Mouse (Mus musculus) intestine, postnatal 0 days (tissue): ENCODE data around the gene Nlgn3. TPM values are rescaled to one million over a fixed set of nuclear protein-coding genes. Genes with fewer than 3 reads are reported as not detected.
"Not testable (repeated sequence)": the region's sequence is repeated elsewhere in the genome, so short reads cannot be mapped to it uniquely, and the experiment has no call there.

Source experiments
- ATAC-seq: fragments of 200-750 bp; cut with Nextera tagmentation; 2 replicates; pipeline ENCODE4 v1.8.0; 2017; ENCODE audit warnings: mild to moderate bottlenecking, moderate TSS enrichment, moderate library complexity
- H3K27ac ChIP-seq: fragments of 300-500 bp; sonication (generic); 2 replicates; pipeline ENCODE4 v1.5.1; 2014; ENCODE audit warnings: mild to moderate bottlenecking, low read depth, low read length, moderate library complexity
- H3K27me3 ChIP-seq: fragments of 300-500 bp; sonication (generic); replicated peaks from 2 replicates; pipeline ENCODE4 v1.6.1; 2014; ENCODE audit warnings: low read length, mixed read lengths; ENCODE audit not compliant: control insufficient read depth, insufficient read depth
- H3K36me3 ChIP-seq: fragments of 300-500 bp; sonication (generic); 2 replicates; pipeline ENCODE4 v1.6.1; 2014; ENCODE audit warnings: mild to moderate bottlenecking, moderate library complexity; ENCODE audit not compliant: control insufficient read depth, insufficient read depth
- H3K4me1 ChIP-seq: fragments of 300-500 bp; sonication (generic); replicated peaks from 2 replicates; pipeline ENCODE4 v1.6.1; 2014; ENCODE audit warnings: antibody characterized with exemption, low read length, mixed read lengths; ENCODE audit not compliant: control insufficient read depth, insufficient read depth
- H3K4me2 ChIP-seq: fragments of 300-500 bp; sonication (generic); replicated peaks from 2 replicates; pipeline ENCODE4 v1.6.1; 2014; ENCODE audit warnings: low read depth, mild to moderate bottlenecking, moderate library complexity
- H3K4me3 ChIP-seq: fragments of 300-500 bp; sonication (generic); 2 replicates; pipeline ENCODE4 v1.5.1; 2014; ENCODE audit warnings: low read depth, low read length
- H3K9ac ChIP-seq: fragments of 300-500 bp; sonication (generic); 2 replicates; pipeline ENCODE4 v1.6.1; 2014; ENCODE audit warnings: mild to moderate bottlenecking, low read depth, low read length
- H3K9me3 ChIP-seq: fragments of 300-500 bp; sonication (generic); 2 replicates; pipeline ENCODE4 v1.6.1; 2016; ENCODE audit warnings: mixed run types; ENCODE audit not compliant: control insufficient read depth
- CTCF ChIP-seq: sonication (generic); IDR thresholded peaks from 2 replicates; pipeline ENCODE4 v1.5.1; 2016; ENCODE audit warnings: low read depth, mild to moderate bottlenecking, control low read depth, antibody characterized with exemption, moderate library complexity
- WGBS: fragments of 180-500 bp; shearing (Covaris S2); extraction: QIAGEN DNeasy Blood & Tissue Kit; methylation state at CpG from one replicate; pipeline ENCODE4 v1.1.7; 2014; 5-methylcytosine and 5-hydroxymethylcytosine counted together
- polyA plus RNA-seq: library from polyadenylated mRNA; unstranded; fragments of >200 nt; fragmentation: Nextera tagmentation; extraction: Ambion mirVana; gene quantifications from 2 replicates; pipeline ENCODE4 v1.2.1, GENCODE M21; 2015

Gene Nlgn3
- polyA plus RNA-seq, 1 experiment from 2014 or later = 2.2 TPM

DNA sequence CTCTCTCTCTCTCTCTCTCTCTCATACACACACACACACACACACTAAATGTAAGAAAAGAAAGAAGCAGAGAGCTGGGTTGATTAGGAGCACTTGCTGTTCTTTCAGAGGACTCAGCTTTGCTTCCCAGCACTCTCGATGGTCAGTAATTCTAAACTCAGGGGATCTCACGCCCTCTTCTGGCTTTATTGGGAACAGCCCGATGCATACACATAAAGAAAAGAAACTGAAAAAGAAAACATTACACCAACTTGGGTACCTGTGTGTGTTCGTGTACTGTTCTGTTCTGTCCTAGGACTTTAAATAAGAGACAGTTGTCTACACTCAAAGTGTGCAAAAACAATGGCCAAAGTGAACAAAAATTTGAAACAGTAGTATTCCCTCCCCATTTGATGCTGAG is 39.7 kb downstream of the Nlgn3 start:
- no peak overlapping the region for H3K27ac ChIP-seq
- H3K4me2 ChIP-seq = no peak overlapping the region
- H3K4me3 ChIP-seq = no peak overlapping the region
- 52% methylated on average over 4 of the region's 4 CpGs for WGBS
- ATAC-seq = no peak
- TF ChIP-seq CTCF = no peak
- H3K27me3 ChIP-seq = no peaks in the 10 kb centered on the region
- no peak overlapping the region for H3K9ac ChIP-seq
- H3K9me3 ChIP-seq = no peaks in the 10 kb centered on the region
- H3K4me1 ChIP-seq = no peaks in the 10 kb centered on the region
- H3K36me3 ChIP-seq = no peaks in the 10 kb centered on the region

GRCm38 (mm10) chrX:101342837-101343236 is 43.9 kb downstream of the Nlgn3 start:
- H3K9ac ChIP-seq, ATAC-seq, H3K4me3 ChIP-seq, H3K27ac ChIP-seq, H3K27me3 ChIP-seq, H3K4me1 ChIP-seq, H3K9me3 ChIP-seq, H3K36me3 ChIP-seq, H3K4me2 ChIP-seq: not testable (repeated sequence)
- 65% methylated on average over 2 of the region's 2 CpGs for WGBS

DNA sequence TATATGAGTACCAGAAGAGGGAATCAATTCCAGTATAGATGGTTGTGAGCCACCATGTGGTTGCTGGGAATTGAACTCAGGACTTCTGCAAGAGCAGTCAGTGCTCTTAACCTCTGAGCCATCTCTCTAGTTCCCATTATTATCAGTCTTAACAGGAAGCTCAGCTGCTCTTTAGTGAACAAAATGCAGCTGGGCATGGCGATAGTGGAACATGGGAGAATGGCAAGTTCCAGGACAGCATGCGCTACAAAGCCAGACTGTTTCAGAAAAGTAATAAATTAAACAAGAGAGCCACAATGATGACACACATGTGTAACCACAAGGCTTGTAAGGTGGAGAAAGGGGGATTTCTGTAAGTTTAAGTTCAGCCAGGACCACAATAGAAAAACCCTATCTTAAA is 46.5 kb downstream of the Nlgn3 start:
- no peak overlapping the region for H3K9ac ChIP-seq
- 89% methylated on average over 2 of the region's 2 CpGs for WGBS
- ATAC-seq = no peak
- no peak overlapping the region for H3K4me2 ChIP-seq
- no peaks in the 10 kb centered on the region for H3K9me3 ChIP-seq
- TF ChIP-seq CTCF = no peak
- no peaks in the 10 kb centered on the region for H3K27me3 ChIP-seq
- H3K36me3 ChIP-seq = no peaks in the 10 kb centered on the region
- no peak overlapping the region for H3K27ac ChIP-seq
- H3K4me1 ChIP-seq = no peaks in the 10 kb centered on the region
- no peak overlapping the region for H3K4me3 ChIP-seq

DNA sequence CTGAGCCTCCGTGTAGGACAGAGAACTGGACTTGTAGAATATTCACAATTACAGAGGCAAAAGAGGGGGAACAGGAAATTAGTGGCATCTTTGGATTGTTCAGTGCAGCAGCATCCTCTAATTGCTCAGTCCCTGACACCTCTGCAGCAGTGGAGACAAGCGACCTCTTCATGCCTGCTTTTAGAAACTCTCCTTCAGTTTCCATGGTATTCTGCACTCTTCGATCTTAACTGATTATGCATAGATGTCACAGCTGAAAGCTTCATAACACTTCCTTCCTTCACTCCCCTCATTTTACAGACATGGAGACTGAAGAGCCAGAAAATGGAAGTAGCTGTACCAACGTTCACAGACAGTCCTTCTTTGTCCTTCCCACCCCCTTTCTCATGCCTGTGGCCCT is 47.5 kb downstream of the Nlgn3 start:
- Histone ChIP-seq H3K4me1 (no peaks in the 10 kb centered on the region), H3K9ac (no peak overlapping the region), H3K36me3 (no peaks in the 10 kb centered on the region), H3K27ac (no peak overlapping the region), H3K9me3 (no peaks in the 10 kb centered on the region), H3K27me3 (no peaks in the 10 kb centered on the region), H3K4me2 (no peak overlapping the region), H3K4me3 (no peak overlapping the region)
- 65% methylated on average over 4 of the region's 4 CpGs for WGBS
- no peak for ATAC-seq
- no peak for TF ChIP-seq CTCF

- no peaks in the 10 kb centered on the region for H3K36me3 ChIP-seq
- ATAC-seq = no peak
- WGBS = 28% methylated on average over 4 of the region's 4 CpGs
- H3K27me3 ChIP-seq = no peaks in the 10 kb centered on the region
- no peak for TF ChIP-seq CTCF
- H3K27ac ChIP-seq = no peak overlapping the region
- no peak overlapping the region for H3K4me3 ChIP-seq
- no peaks in the 10 kb centered on the region for H3K9me3 ChIP-seq
- no peaks in the 10 kb centered on the region for H3K4me1 ChIP-seq
- no peak overlapping the region for H3K9ac ChIP-seq
- no peak overlapping the region for H3K4me2 ChIP-seq
These were observed 52.2 kb downstream of the Nlgn3 start for GRCm38 (mm10) chrX:101351188-101351587.

DNA sequence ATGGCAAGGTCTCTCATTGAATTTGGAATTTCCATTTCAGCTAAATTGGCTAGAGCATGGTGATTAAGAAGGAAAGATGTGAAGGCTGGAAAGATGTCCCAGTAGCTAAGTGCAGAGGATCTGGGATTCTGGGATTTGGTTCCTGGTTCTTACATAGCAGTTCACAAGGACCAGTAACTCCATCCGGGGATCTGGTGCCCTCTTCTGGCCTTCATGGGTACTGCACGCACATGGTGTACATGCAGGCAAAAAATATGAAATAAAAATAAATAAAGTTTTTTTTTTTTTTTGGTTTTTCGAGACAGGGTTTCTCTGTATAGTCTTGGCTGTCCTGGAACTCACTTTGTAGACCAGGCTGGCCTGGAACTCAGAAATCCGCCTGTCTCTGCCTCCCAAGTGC is 59.9 kb downstream of the Nlgn3 start:
- H3K4me1 ChIP-seq, H3K9me3 ChIP-seq, H3K27ac ChIP-seq, H3K4me3 ChIP-seq, H3K36me3 ChIP-seq, H3K9ac ChIP-seq, ATAC-seq, H3K4me2 ChIP-seq, H3K27me3 ChIP-seq: not testable (repeated sequence)
- WGBS = 71% methylated on average over 4 of the region's 4 CpGs
- peak; percentile 26 for TF ChIP-seq CTCF

GRCm38 (mm10) chrX:101369001-101369400 is 70.0 kb downstream of the Nlgn3 start:
- 48% methylated on average over 7 of the region's 7 CpGs for WGBS
- Histone ChIP-seq H3K27me3 (no peaks in the 10 kb centered on the region), H3K9me3 (no peaks in the 10 kb centered on the region), H3K27ac (no peak overlapping the region), H3K4me3 (no peak overlapping the region), H3K4me1 (no peaks in the 10 kb centered on the region), H3K4me2 (no peak overlapping the region), H3K36me3 (no peaks in the 10 kb centered on the region), H3K9ac (no peak overlapping the region)
- no peak for TF ChIP-seq CTCF
- ATAC-seq = 0 out of 2 replicates have a peak, but pooled peaks have one; percentile 25
